8 mouse cellular contexts compared by ENCODE assay signal in the genomic region with DNA sequence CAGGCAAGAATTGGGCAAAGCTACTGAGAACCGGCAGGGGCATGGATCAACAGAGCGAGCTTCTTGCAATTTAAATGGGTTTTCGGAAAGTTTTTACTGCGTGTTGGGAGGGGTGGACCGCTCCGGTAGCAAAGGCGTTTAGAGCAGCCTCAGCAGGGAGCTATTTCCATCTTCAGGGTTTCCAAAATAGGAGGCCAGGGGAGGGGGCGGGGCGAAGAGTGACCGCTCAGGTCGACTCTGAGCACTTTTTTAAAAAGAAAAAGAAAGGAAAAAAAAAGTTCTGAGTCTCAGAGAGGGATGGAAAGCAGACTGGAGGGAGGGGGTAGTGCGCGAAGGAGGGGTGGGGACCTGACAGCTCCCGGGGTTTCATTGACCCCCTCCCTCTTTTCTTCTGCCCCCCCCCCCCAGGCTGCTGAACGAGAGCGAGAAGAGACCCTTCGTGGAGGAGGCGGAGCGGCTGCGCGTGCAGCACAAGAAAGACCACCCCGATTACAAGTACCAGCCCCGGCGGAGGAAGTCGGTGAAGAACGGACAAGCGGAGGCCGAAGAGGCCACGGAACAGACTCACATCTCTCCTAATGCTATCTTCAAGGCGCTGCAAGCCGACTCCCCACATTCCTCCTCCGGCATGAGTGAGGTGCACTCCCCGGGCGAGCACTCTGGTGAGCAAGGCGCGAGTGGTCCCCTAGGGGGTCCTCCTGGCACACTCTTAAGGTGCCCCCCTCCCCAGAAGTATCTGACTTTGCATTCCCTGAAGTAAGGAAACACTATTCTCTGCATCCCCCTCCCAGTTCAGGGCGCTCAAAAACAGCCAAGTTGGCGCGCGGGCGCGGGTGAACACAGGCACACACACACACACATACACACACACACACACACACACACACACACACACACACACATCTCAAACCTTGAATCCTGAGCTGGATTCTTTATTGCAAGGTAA. TPM values are rescaled to one million over a fixed set of nuclear protein-coding genes. Genes with fewer than 3 reads are reported as not detected.
DNase-seq lines count a peak whose midpoint lies in the region; ATAC-seq and TF ChIP-seq lines count a peak whose summit lies in the region.

No protein-coding gene starts in this region.

- intact Hi-C loops in left cerebral cortex, adult 2 months (cut with DNase I), result loop anchor here (1.0 to 5.0 kb wide), 6 partner anchors 27 to 881 kb away; no protein-coding TSS in a partner anchor

- peak overlapping the region; percentile 40 for H3K27ac ChIP-seq in left cerebral cortex, adult 2 months
- H3K27ac ChIP-seq in brown adipose tissue, adult 24 weeks (replicated peaks; ENCODE audit: low read depth, low read length), result no peak overlapping the region
- peak overlapping the region; percentile 25 to 44; a peak in 3 of 4 replicates for H3K27ac ChIP-seq in heart, embryonic 14.5 days (replicated peaks in 1 of 2; ENCODE audit: control insufficient read depth in 1 of 2, insufficient read depth in 1 of 2, low read depth in 2 of 2, low read length in 2 of 2)
- H3K27ac ChIP-seq in liver, embryonic 16.5 days (ENCODE audit: low read length), result no peak overlapping the region

- DNase-seq in left cerebral cortex, adult 2 months (ENCODE audit: extremely low spot score in 1 of 2, low spot score in 2 of 2), result peak; percentile 21 to 30
- DNase-seq in left cerebral cortex, adult 8-10 months (ENCODE audit: low spot score in 2 of 2), result no peak
- peak; percentile 38 for DNase-seq in yolk sac, embryonic 10.5 days (ENCODE audit: low spot score)
- no peak for DNase-seq in c-Kit-positive CD71-positive TER-119-positive erythroid progenitor cells, embryonic 14.5 days (ENCODE audit: low spot score)

- H3K4me1 ChIP-seq in brown adipose tissue, adult 24 weeks (ENCODE audit: control insufficient read depth, insufficient read depth, insufficient read length, low read length), result peaks cover 3% of the 10 kb centered on the region; the same call in 1 of the 2 replicates
- peaks cover 7 to 24% of the 10 kb centered on the region in 2 experiments; a peak in 3 of 4 replicates for H3K4me1 ChIP-seq in heart, embryonic 14.5 days (ENCODE audit: control insufficient read depth in 2 of 2, insufficient read depth in 2 of 2, low read length in 2 of 2)
- no peaks in the 10 kb centered on the region; the same call in 1 of the 2 replicates for H3K4me1 ChIP-seq in liver, embryonic 16.5 days (ENCODE audit: control insufficient read depth, low read depth, low read length)

- H3K9me3 ChIP-seq in heart, embryonic 14.5 days (ENCODE audit: control insufficient read depth, low read length), result no peaks in the 10 kb centered on the region
- no peaks in the 10 kb centered on the region for H3K9me3 ChIP-seq in liver, embryonic 16.5 days (replicated peaks; ENCODE audit: control insufficient read depth, low read length)

- no peaks in the 10 kb centered on the region for H3K36me3 ChIP-seq in heart, embryonic 14.5 days (ENCODE audit: control insufficient read depth, insufficient read depth, low read length)
- no peaks in the 10 kb centered on the region for H3K36me3 ChIP-seq in liver, embryonic 16.5 days (ENCODE audit: control insufficient read depth, insufficient read depth)

- H3K4me3 ChIP-seq in left cerebral cortex, adult 2 months, result peak overlapping the region; percentile 60
- peak overlapping the region; percentile 63 for H3K4me3 ChIP-seq in brown adipose tissue, adult 24 weeks (ENCODE audit: insufficient read depth, low read depth, low read length)
- H3K4me3 ChIP-seq in heart, embryonic 14.5 days (ENCODE audit: control insufficient read depth in 1 of 2, insufficient read depth in 1 of 2, low read depth in 1 of 2, low read length in 2 of 2), result peak overlapping the region; percentile 56 to 58
- H3K4me3 ChIP-seq in liver, embryonic 16.5 days (ENCODE audit: low read depth, low read length), result peak overlapping the region; percentile 51

- peak overlapping the region; percentile 86 for H3K4me2 ChIP-seq in heart, embryonic 14.5 days (ENCODE audit: low read length)
- peak overlapping the region; percentile 60 for H3K4me2 ChIP-seq in liver, embryonic 16.5 days (ENCODE audit: low read depth, low read length)

- H3K27me3 ChIP-seq in heart, embryonic 14.5 days (ENCODE audit: control insufficient read depth, insufficient read depth, low read length), result peaks cover 76% of the 10 kb centered on the region
- peaks cover 65% of the 10 kb centered on the region for H3K27me3 ChIP-seq in liver, embryonic 16.5 days (ENCODE audit: control insufficient read depth, insufficient read depth, low read depth, low read length)

- ATAC-seq in heart, embryonic 14.5 days (ENCODE audit: insufficient number of reproducible peaks, insufficient read depth, low FRiP score, low read depth), result no peak
- no peak; the same call in 1 of the 2 replicates for ATAC-seq in liver, embryonic 16.5 days (ENCODE audit: low read depth)
- ATAC-seq in cerebellum, adult (ENCODE audit: insufficient number of reproducible peaks, low FRiP score, low TSS enrichment), result no peak

- peak overlapping the region; percentile 72 for H3K9ac ChIP-seq in heart, embryonic 14.5 days (ENCODE audit: low read length)
- H3K9ac ChIP-seq in liver, embryonic 16.5 days (ENCODE audit: low read depth, low read length), result no peak overlapping the region

- WGBS in heart, embryonic 14.5 days, result under 1% methylated on average over 42 of the region's 42 CpGs
- 2% methylated on average over 41 of the region's 42 CpGs for WGBS in liver, embryonic 16.5 days (ENCODE audit: insufficient replicate concordance)

- TF ChIP-seq CTCF in left cerebral cortex, adult 2 months (IDR thresholded peaks at IDR 0.05), result no peak

RNA-seq across cellular contexts. Expression of gene Sox9, which starts 1.6 kb away (rescaled TPM):
- total RNA-seq in left cerebral cortex, adult 2 months (2021), result 10 to 100 TPM; 18.7 to 26.3 TPM
- 10 to 100 TPM; 21.5 to 32.6 (median 26.0) TPM for total RNA-seq in left cerebral cortex, adult 8-10 months (2022)
- polyA plus RNA-seq in brown adipose tissue, adult 24 weeks (2012; ENCODE audit: insufficient read depth, insufficient read length, missing spikeins), result 0.92 and 0.99 TPM in 2 replicates
- 17.7 and 20.7 TPM in 2 replicates for polyA plus RNA-seq in heart, embryonic 14.5 days (2014; fragmentation: Nextera tagmentation; extraction: Ambion mirVana)
- 1.1 and 1.4 TPM in 2 replicates for polyA plus RNA-seq in liver, embryonic 16.5 days (2015; fragmentation: Nextera tagmentation; extraction: Ambion mirVana)

Comparison
In these comparisons a context has a peak if more than half of its experiments do, and no peak if none do; other contexts are left out.
1. DNase-seq: peak in left cerebral cortex, adult 2 months (2 of 2) and yolk sac, embryonic 10.5 days (single experiment); none in left cerebral cortex, adult 8-10 months (0 of 2) and c-Kit-positive CD71-positive TER-119-positive erythroid progenitor cells, embryonic 14.5 days (single experiment).
2. H3K27ac ChIP-seq: peak in left cerebral cortex, adult 2 months (single experiment) and heart, embryonic 14.5 days (2 of 2); none in brown adipose tissue, adult 24 weeks (single experiment) and liver, embryonic 16.5 days (single experiment).
3. Peak in every context shown above with its lines, with median percentiles within 50 percentile points of each other: H3K4me3 ChIP-seq.